Mouse (Mus musculus): ENCODE data around the gene Fam114a1. TPM values are rescaled to one million over a fixed set of nuclear protein-coding genes. Genes with fewer than 3 reads are reported as not detected.
A peak's percentile ranks its signal among the peaks of the same experiment; 100 is the strongest.

Fam114a1 gene
- polyA plus RNA-seq (2012; rRNA removed): 2.1 and 3.0 TPM in 2 replicates

DNA sequence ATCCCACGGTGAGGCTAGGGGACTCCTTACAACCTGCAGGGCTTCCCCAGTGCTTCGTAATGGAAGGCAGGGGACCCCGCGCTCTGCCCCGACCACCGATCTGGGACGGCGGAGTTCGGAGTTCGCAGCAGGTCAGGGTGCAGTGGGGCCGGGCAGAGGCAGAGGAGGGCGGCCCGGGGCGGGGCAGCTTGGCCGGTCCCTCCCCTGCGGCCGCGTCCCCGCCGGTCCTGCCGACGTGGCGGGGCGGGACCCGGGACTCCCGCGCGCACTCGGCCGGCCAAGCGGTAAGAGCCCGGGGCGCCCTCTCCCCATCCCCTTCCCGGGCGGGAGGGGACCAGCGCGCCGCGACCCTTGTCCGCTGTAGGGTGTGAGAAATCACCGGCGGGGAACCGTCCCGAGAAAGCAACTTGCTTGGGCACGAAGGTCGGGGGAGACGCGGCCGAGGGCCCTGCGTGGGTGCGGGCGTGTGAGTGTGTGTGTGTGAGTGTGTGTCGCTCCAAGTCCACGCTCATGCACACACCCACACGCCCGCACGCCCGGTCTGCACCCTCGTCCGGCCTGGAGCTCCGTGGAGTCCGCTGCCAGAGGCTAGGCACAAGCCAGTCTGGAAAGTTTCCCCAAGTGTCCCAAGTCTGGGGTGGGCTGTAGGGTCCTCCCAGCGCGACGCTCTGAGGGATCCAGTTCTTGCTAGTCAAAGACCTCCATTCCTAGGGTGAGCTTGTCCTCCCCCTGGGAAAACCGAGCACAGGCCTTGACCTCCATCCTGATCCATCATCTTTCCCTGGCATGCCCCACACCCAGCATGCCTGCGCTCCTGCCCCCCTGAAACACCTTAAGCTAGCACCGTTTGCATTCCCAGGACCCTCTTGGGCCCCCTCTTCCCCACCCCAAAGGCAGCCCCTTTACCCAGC, at the start of gene Fam114a1:
Fam114a1 (plus strand) TSS at position 211 of the 911 bp plus-strand sequence.
- Histone ChIP-seq H3K4me1 (ENCODE audit: control insufficient read depth, insufficient read depth, low read length) (peaks cover 10% of the 10 kb centered on the region), H3K36me3 (ENCODE audit: control insufficient read depth, insufficient read depth, low read length) (no peaks in the 10 kb centered on the region), H3K27me3 (ENCODE audit: control insufficient read depth, insufficient read depth, low read length) (no peaks in the 10 kb centered on the region; the same call in 1 of the 2 replicates), H3K4me3 (ENCODE audit: control insufficient read depth, low read depth, low read length) (peak within 1 kb of the TSS; percentile 84), H3K27ac (ENCODE audit: control insufficient read depth, insufficient read depth, low read depth, low read length) (peak within 1 kb of the TSS; percentile 64)
- no peak for TF ChIP-seq POLR2A (IDR thresholded peaks at IDR 0.05; ENCODE audit: control insufficient read depth, low read depth, low read length)
- no peak for TF ChIP-seq CTCF (IDR thresholded peaks at IDR 0.05; ENCODE audit: control insufficient read depth, insufficient read depth, insufficient replicate concordance, low read depth, low read length)

DNA sequence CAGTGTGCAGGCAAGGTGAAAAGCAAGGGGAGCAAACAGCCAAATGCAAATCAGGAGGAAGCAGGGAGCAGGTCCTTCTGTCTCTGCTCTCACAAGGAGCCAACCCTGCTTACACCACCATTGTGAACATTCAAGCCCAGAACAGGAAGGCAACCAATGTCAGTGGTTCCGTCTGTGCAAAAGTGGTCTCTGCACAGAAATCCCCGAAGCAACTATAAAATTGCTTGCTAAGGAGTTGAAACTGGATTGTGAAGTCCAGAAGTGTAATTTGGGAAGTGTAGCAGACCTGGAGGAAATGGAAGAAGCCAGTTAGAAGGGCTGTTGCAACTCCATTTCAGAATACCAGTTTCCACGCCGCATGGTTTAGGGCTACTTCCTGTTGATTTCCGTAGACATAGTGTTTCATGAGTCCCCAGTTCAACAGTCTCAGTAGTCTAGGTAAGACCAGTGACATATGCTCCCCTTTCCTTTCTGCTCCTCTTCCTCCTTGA, 46.9 kb upstream of the Fam114a1 start:
- no peaks in the 10 kb centered on the region for H3K4me1 ChIP-seq (ENCODE audit: control insufficient read depth, insufficient read depth, low read length)
- no peak overlapping the region for H3K4me3 ChIP-seq (ENCODE audit: control insufficient read depth, low read depth, low read length)
- TF ChIP-seq CTCF (IDR thresholded peaks at IDR 0.05; ENCODE audit: control insufficient read depth, insufficient read depth, insufficient replicate concordance, low read depth, low read length) (no peak), POLR2A (IDR thresholded peaks at IDR 0.05; ENCODE audit: control insufficient read depth, low read depth, low read length) (no peak)
- H3K27ac ChIP-seq (ENCODE audit: control insufficient read depth, insufficient read depth, low read depth, low read length): no peak overlapping the region
- no peaks in the 10 kb centered on the region for H3K36me3 ChIP-seq (ENCODE audit: control insufficient read depth, insufficient read depth, low read length)
- no peaks in the 10 kb centered on the region for H3K27me3 ChIP-seq (ENCODE audit: control insufficient read depth, insufficient read depth, low read length)

DNA sequence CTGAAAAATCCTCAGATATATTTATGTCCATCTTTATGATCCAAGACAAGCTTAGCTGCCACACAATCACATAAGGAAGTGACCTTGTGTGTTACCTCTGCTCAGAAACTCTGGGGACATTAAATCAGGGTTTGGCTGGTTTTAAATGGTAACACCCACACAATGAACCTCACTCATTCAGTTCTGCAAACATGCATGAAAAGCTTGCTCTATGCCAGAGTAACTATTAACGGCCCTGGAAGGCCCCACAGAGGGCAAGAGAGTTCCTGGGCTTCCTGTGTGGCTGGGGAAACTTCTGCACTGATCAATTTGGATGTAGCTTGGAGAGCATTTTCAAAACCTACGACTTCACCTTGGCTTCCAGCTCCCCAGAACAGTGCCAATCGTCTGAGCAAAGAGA, 37.7 kb upstream of the Fam114a1 start:
- Histone ChIP-seq H3K27me3 (ENCODE audit: control insufficient read depth, insufficient read depth, low read length) (no peaks in the 10 kb centered on the region), H3K27ac (ENCODE audit: control insufficient read depth, insufficient read depth, low read depth, low read length) (no peak overlapping the region), H3K36me3 (ENCODE audit: control insufficient read depth, insufficient read depth, low read length) (no peaks in the 10 kb centered on the region), H3K4me1 (ENCODE audit: control insufficient read depth, insufficient read depth, low read length) (peaks cover 3% of the 10 kb centered on the region; the same call in 1 of the 2 replicates), H3K4me3 (ENCODE audit: control insufficient read depth, low read depth, low read length) (no peak overlapping the region)
- no peak for TF ChIP-seq CTCF (IDR thresholded peaks at IDR 0.05; ENCODE audit: control insufficient read depth, insufficient read depth, insufficient replicate concordance, low read depth, low read length)
- no peak for TF ChIP-seq POLR2A (IDR thresholded peaks at IDR 0.05; ENCODE audit: control insufficient read depth, low read depth, low read length)

DNA sequence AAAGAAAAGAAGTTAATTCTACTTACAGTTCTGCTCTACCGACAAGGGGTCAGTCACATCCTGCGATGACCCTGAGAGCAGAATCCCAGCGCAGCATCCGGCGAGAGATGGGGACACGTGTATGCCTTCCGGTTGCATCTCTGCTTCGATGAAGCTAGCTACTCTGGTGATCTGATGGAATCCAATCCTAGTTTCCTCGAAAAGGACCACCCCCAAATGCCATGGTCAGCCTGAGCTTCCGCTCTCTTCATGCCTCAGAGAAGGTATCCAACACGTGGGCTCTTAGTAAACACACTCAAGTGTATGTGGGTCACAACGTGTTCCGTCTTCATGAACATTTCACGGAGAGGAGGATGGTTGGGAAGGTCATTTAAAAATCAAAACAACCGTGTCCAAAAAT, 37.1 kb upstream of the Fam114a1 start:
- Histone ChIP-seq H3K4me3 (ENCODE audit: control insufficient read depth, low read depth, low read length) (no peak overlapping the region), H3K27me3 (ENCODE audit: control insufficient read depth, insufficient read depth, low read length) (no peaks in the 10 kb centered on the region), H3K27ac (ENCODE audit: control insufficient read depth, insufficient read depth, low read depth, low read length) (no peak overlapping the region), H3K36me3 (ENCODE audit: control insufficient read depth, insufficient read depth, low read length) (no peaks in the 10 kb centered on the region), H3K4me1 (ENCODE audit: control insufficient read depth, insufficient read depth, low read length) (peaks cover 3% of the 10 kb centered on the region; the same call in 1 of the 2 replicates)
- no peak for TF ChIP-seq POLR2A (IDR thresholded peaks at IDR 0.05; ENCODE audit: control insufficient read depth, low read depth, low read length)

DNA sequence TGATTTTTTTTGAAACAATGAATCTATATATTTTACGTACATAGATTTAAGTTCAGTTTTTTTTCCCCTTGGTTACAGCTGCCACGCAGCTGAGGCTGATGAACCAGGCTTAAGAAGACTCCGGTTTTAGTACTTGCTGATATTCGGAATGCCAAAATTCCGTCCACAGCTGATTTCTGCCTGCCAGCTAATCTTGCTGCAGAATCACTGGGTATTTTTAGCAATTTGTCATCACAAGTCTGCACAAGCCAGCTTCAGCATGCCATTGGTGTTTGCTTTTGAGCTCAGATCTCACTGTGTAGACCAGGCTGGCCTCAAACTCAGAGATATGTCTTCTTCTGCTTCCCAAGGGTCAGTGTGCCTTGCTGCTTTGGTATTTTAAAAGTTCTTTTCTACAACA, 18.4 kb upstream of the Fam114a1 start:
- H3K4me1 ChIP-seq (ENCODE audit: control insufficient read depth, insufficient read depth, low read length): no peaks in the 10 kb centered on the region
- no peak overlapping the region for H3K27ac ChIP-seq (ENCODE audit: control insufficient read depth, insufficient read depth, low read depth, low read length)
- TF ChIP-seq CTCF (IDR thresholded peaks at IDR 0.05; ENCODE audit: control insufficient read depth, insufficient read depth, insufficient replicate concordance, low read depth, low read length) (no peak), POLR2A (IDR thresholded peaks at IDR 0.05; ENCODE audit: control insufficient read depth, low read depth, low read length) (no peak)
- no peaks in the 10 kb centered on the region for H3K27me3 ChIP-seq (ENCODE audit: control insufficient read depth, insufficient read depth, low read length)
- H3K4me3 ChIP-seq (ENCODE audit: control insufficient read depth, low read depth, low read length): no peak overlapping the region
- no peaks in the 10 kb centered on the region for H3K36me3 ChIP-seq (ENCODE audit: control insufficient read depth, insufficient read depth, low read length)

DNA sequence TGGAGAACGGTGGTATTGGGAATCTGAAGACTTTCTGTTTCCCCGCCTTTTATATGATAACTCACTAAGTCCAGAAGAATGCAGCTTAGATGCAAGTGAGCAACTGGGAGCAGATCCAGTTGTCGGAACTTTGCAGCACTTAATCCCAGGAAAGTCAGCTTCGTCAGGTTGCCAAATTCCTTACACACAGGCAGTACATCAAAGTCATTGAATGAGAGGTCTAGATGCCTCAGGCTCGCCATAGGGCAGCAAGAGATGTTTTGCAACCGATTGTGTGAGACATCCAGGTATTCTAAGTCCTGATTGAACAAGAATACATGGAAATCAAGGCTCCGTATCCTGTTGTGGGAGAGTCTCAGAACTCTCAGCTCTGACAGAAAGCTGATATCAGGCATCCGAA, 14.9 kb upstream of the Fam114a1 start:
- Histone ChIP-seq H3K27me3 (ENCODE audit: control insufficient read depth, insufficient read depth, low read length) (no peaks in the 10 kb centered on the region), H3K27ac (ENCODE audit: control insufficient read depth, insufficient read depth, low read depth, low read length) (no peak overlapping the region), H3K4me1 (ENCODE audit: control insufficient read depth, insufficient read depth, low read length) (no peaks in the 10 kb centered on the region), H3K36me3 (ENCODE audit: control insufficient read depth, insufficient read depth, low read length) (no peaks in the 10 kb centered on the region), H3K4me3 (ENCODE audit: control insufficient read depth, low read depth, low read length) (no peak overlapping the region)
- no peak for TF ChIP-seq CTCF (IDR thresholded peaks at IDR 0.05; ENCODE audit: control insufficient read depth, insufficient read depth, insufficient replicate concordance, low read depth, low read length)
- TF ChIP-seq POLR2A (IDR thresholded peaks at IDR 0.05; ENCODE audit: control insufficient read depth, low read depth, low read length): no peak

DNA sequence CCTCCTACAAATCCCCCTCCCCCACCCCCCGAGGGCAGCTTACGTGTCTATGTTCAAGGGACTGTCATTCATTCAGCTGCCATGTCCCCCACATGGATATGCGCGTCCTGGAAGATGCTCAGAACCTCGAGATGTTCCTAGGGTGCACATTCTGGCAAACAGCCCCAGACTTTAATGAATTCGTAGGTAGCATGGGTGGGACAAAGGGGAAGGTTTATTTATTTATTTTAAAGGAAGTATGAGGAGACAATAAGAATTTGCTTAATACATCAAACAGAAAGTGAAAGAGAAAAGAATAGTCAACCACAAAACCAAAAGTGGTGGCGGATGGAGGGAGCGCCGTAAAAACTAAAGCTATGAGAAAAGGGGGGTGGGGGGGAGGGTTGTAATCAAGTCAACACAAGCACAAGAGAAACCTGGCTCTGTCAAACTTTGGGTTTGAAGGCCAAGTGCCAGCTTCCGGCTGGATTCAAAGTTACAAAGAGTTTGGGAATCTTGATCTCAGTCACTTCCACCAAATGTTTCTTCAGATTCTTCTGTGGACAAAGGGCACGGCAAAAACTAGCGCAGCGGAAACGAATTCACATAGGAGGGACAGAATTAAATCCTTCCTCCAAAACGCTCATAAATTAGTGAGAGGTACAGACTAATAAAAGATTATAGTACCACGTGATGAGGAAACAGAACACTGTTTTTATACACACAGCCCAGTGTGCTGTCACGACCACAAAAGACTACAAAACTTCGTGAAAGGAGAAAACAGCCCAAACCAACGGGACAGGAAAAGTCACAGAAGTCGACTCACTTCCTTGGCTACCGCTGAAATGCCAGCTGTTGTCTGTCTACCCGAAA, 10.7 kb upstream of the Fam114a1 start:
- TF ChIP-seq CTCF (IDR thresholded peaks at IDR 0.05; ENCODE audit: control insufficient read depth, insufficient read depth, insufficient replicate concordance, low read depth, low read length): no peak
- TF ChIP-seq POLR2A (IDR thresholded peaks at IDR 0.05; ENCODE audit: control insufficient read depth, low read depth, low read length): no peak
- H3K27ac ChIP-seq (ENCODE audit: control insufficient read depth, insufficient read depth, low read depth, low read length): no peak overlapping the region
- H3K4me3 ChIP-seq (ENCODE audit: control insufficient read depth, low read depth, low read length): no peak overlapping the region
- H3K27me3 ChIP-seq (ENCODE audit: control insufficient read depth, insufficient read depth, low read length): no peaks in the 10 kb centered on the region
- H3K4me1 ChIP-seq (ENCODE audit: control insufficient read depth, insufficient read depth, low read length): no peaks in the 10 kb centered on the region
- no peaks in the 10 kb centered on the region for H3K36me3 ChIP-seq (ENCODE audit: control insufficient read depth, insufficient read depth, low read length)
